Mouse (Mus musculus) embryonic facial prominence, embryonic 14.5 days (tissue): ENCODE measurements around the gene Gpr4. TPM values are rescaled to one million over a fixed set of nuclear protein-coding genes. Genes with fewer than 3 reads are reported as not detected.

Experiments used
- ATAC-seq: fragments of 200-750 bp; cut with Nextera tagmentation; 2 replicates; pipeline ENCODE4 v1.8.0; 2017; ENCODE audit warnings: low read depth, moderate number of reproducible peaks, moderate TSS enrichment
- DNase-seq: peaks from one replicate; pipeline ENCODE4 v3.0.0-alpha.2; 2015; ENCODE audit warnings: low spot score
- H3K27ac ChIP-seq: fragments of 300-500 bp; sonication (generic); replicated peaks from 2 replicates; pipeline ENCODE4 v1.5.1; 2014; ENCODE audit warnings: low read depth, mild to moderate bottlenecking, low read length, moderate library complexity
- H3K27me3 ChIP-seq: fragments of 300-500 bp; sonication (generic); replicated peaks from 2 replicates; pipeline ENCODE4 v1.6.1; 2014; ENCODE audit warnings: low read length; ENCODE audit not compliant: control insufficient read depth, insufficient read depth
- H3K36me3 ChIP-seq: fragments of 300-500 bp; sonication (generic); 2 replicates; pipeline ENCODE4 v1.6.1; 2014; ENCODE audit warnings: low read length, mixed read lengths; ENCODE audit not compliant: control insufficient read depth, insufficient read depth
- H3K4me1 ChIP-seq: fragments of 300-500 bp; sonication (generic); 2 replicates; pipeline ENCODE4 v1.6.1; 2014; ENCODE audit warnings: antibody characterized with exemption, low read length; ENCODE audit not compliant: control insufficient read depth, insufficient read depth
- H3K4me2 ChIP-seq: fragments of 300-500 bp; sonication (generic); 2 replicates; pipeline ENCODE4 v1.6.1; 2014; ENCODE audit warnings: low read depth, mild to moderate bottlenecking, low read length, moderate library complexity, mixed read lengths
- H3K4me3 ChIP-seq: fragments of 300-500 bp; sonication (generic); 2 replicates; pipeline ENCODE4 v1.5.1; 2014; ENCODE audit warnings: low read depth, mild to moderate bottlenecking, low read length
- H3K9ac ChIP-seq: fragments of 300-500 bp; sonication (generic); 2 replicates; pipeline ENCODE4 v1.6.1; 2014; ENCODE audit warnings: low read depth, mild to moderate bottlenecking, low read length, moderate library complexity, mixed read lengths
- H3K9me3 ChIP-seq: fragments of 300-500 bp; sonication (generic); 2 replicates; pipeline ENCODE4 v1.6.1; 2016; ENCODE audit warnings: low read length; ENCODE audit not compliant: control insufficient read depth
- WGBS: fragments of 180-500 bp; shearing (Covaris S2); extraction: QIAGEN DNeasy Blood & Tissue Kit; methylation state at CpG from one replicate; pipeline ENCODE4 v1.1.7; 2014; 5-methylcytosine and 5-hydroxymethylcytosine counted together
- polyA plus RNA-seq: library from polyadenylated mRNA; unstranded; fragments of >200 nt; fragmentation: Nextera tagmentation; extraction: Ambion mirVana; gene quantifications from 2 replicates; pipeline ENCODE4 v1.2.1, GENCODE M21; 2014

Gene Gpr4
- polyA plus RNA-seq, 1 experiment from 2014 or later, result 1.7 TPM

GRCm38 (mm10) chr7:19179173-19179572, 33.2 kb upstream of the Gpr4 start:
- Histone ChIP-seq H3K9me3 (no peaks in the 10 kb centered on the region), H3K36me3 (peaks cover 8% of the 10 kb centered on the region; the same call in 1 of the 2 replicates), H3K9ac (0 out of 2 replicates have a peak overlapping the region, but pooled peaks have one; percentile 22), H3K4me1 (peaks cover 9% of the 10 kb centered on the region; the same call in 1 of the 2 replicates), H3K4me3 (peak overlapping the region; percentile 26), H3K27ac (no peak overlapping the region), H3K27me3 (peaks cover 54% of the 10 kb centered on the region), H3K4me2 (peak overlapping the region; percentile 51)
- DNase-seq (peak; percentile 80), ATAC-seq (no peak)
- 2% methylated on average over 20 of the region's 32 CpGs for WGBS

DNA sequence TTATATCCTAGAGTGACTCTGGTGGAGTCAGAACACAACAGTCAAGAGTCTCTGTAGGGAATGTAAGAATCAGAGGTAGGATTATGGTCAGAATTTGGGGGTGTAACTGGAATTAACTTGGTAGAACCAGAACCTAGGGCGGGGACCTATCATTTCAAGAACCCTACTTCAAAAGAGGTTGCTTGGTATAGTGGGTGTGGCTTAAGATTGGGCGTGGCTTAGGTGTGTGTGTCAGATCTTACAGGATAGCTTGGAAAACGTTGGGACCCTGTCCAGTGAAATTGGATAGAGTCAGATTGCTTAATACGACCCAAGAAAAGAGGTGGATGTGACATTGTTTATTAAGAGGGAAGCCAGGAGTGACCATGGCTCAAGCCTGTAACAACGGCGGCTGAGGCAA, 32.4 kb upstream of the Gpr4 start:
- no peak overlapping the region for H3K4me3 ChIP-seq
- H3K9ac ChIP-seq, result no peak overlapping the region
- H3K4me1 ChIP-seq, result peaks cover 16% of the 10 kb centered on the region
- no peak for ATAC-seq
- no peak overlapping the region; the same call in 1 of the 2 replicates for H3K4me2 ChIP-seq
- no peak for DNase-seq
- peaks cover 54% of the 10 kb centered on the region for H3K27me3 ChIP-seq
- H3K9me3 ChIP-seq, result no peaks in the 10 kb centered on the region
- WGBS, result 27% methylated on average over 6 of the region's 6 CpGs
- H3K27ac ChIP-seq, result no peak overlapping the region
- peaks cover 8% of the 10 kb centered on the region; the same call in 1 of the 2 replicates for H3K36me3 ChIP-seq

GRCm38 (mm10) chr7:19180862-19181429, 31.4 kb upstream of the Gpr4 start:
- Histone ChIP-seq H3K36me3 (peaks cover 9% of the 10 kb centered on the region; the same call in 1 of the 2 replicates), H3K27me3 (peaks cover 46% of the 10 kb centered on the region), H3K9me3 (no peaks in the 10 kb centered on the region), H3K27ac (no peak overlapping the region), H3K4me1 (peaks cover 23% of the 10 kb centered on the region), H3K9ac (peak overlapping the region; percentile 64), H3K4me3 (peak overlapping the region; percentile 51), H3K4me2 (peak overlapping the region; percentile 76)
- ATAC-seq (peak; percentile 48), DNase-seq (peak; percentile 68)
- 0% methylated on average over 9 of the region's 27 CpGs for WGBS

- Histone ChIP-seq H3K4me1 (peaks cover 23% of the 10 kb centered on the region), H3K27ac (peak overlapping the region; percentile 84), H3K27me3 (peaks cover 15% of the 10 kb centered on the region), H3K4me3 (no peak overlapping the region), H3K9ac (peak overlapping the region; percentile 8; the same call in 1 of the 2 replicates), H3K4me2 (no peak overlapping the region), H3K36me3 (peaks cover 32% of the 10 kb centered on the region), H3K9me3 (no peaks in the 10 kb centered on the region)
- WGBS, result 57% methylated on average over 2 of the region's 2 CpGs
- ATAC-seq (peak; percentile 30; the same call in 1 of the 2 replicates), DNase-seq (peak; percentile 61)
Measured at GRCm38 (mm10) chr7:19184250-19184649, 28.1 kb upstream of the Gpr4 start.

GRCm38 (mm10) chr7:19184758-19185157, 27.6 kb upstream of the Gpr4 start:
- peak overlapping the region; percentile 84 for H3K27ac ChIP-seq
- H3K4me1 ChIP-seq, result peaks cover 23% of the 10 kb centered on the region
- no peak overlapping the region for H3K4me3 ChIP-seq
- peaks cover 33% of the 10 kb centered on the region for H3K36me3 ChIP-seq
- ATAC-seq (peak; percentile 46), DNase-seq (peak; percentile 77)
- 61% methylated on average over 6 of the region's 6 CpGs for whole genome bisulfite sequencing
- H3K27me3 ChIP-seq, result peaks cover 10% of the 10 kb centered on the region
- no peak overlapping the region for H3K4me2 ChIP-seq
- H3K9ac ChIP-seq, result peak overlapping the region; percentile 8; the same call in 1 of the 2 replicates
- no peaks in the 10 kb centered on the region for H3K9me3 ChIP-seq

DNA sequence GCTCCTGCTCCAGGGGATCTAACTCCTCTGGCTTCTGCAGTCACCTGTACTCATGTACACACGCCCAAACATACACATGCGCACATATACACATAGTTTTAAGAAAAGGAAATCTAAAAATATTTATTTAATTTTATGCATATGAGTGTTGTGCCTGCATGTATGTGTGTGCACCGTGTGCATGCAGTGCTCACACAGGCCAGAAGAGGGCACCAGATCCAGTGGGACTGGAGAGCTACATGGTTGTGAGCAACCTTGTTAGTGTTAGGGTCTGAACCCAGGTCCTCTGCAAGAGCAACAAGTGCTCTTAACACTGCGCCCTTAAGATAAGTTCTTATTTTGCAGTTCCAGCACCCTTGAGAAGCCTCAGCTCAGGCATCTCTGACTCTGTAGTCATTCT, 17.7 kb upstream of the Gpr4 start:
- H3K9ac ChIP-seq, result no peak overlapping the region
- ATAC-seq, result no peak
- H3K4me1 ChIP-seq, result no peaks in the 10 kb centered on the region
- peaks cover 7% of the 10 kb centered on the region; the same call in 1 of the 2 replicates for H3K9me3 ChIP-seq
- no peak overlapping the region for H3K4me2 ChIP-seq
- no peak for DNase-seq
- H3K36me3 ChIP-seq, result peaks cover 73% of the 10 kb centered on the region
- 95% methylated on average over 4 of the region's 4 CpGs for WGBS
- no peaks in the 10 kb centered on the region for H3K27me3 ChIP-seq
- H3K4me3 ChIP-seq, result no peak overlapping the region
- no peak overlapping the region for H3K27ac ChIP-seq

- peaks cover 70% of the 10 kb centered on the region for H3K36me3 ChIP-seq
- no peak overlapping the region for H3K4me3 ChIP-seq
- no peaks in the 10 kb centered on the region for H3K27me3 ChIP-seq
- WGBS, result 64% methylated on average over 6 of the region's 6 CpGs
- no peaks in the 10 kb centered on the region for H3K4me1 ChIP-seq
- peaks cover 7% of the 10 kb centered on the region; the same call in 1 of the 2 replicates for H3K9me3 ChIP-seq
- no peak for ATAC-seq
- H3K4me2 ChIP-seq, result no peak overlapping the region
- H3K9ac ChIP-seq, result no peak overlapping the region
- DNase-seq, result no peak
- H3K27ac ChIP-seq, result no peak overlapping the region
Measured at GRCm38 (mm10) chr7:19196676-19197075, 15.7 kb upstream of the Gpr4 start.

DNA sequence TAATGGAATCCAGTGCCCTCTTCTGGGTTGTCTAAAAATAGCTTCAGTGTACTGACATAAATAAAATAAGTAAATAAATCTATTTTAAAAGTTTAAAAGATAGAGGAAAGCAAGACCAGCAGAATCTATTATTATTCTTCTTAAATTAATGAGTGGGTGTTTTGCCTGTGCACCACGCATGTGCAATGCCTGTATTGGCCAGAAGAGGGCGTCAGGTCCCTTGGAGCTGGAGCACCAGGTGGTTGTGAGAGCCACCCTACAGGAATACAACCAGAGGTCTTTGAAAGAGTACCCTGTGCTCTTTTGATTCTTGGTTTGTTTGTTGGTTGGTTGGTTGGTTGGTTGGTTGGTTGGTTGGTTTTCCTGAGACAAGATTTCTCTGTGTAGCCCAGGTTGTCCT, 14.4 kb upstream of the Gpr4 start:
- WGBS, result 32% methylated on average over 2 of the region's 2 CpGs
- Histone ChIP-seq H3K4me2 (no peak overlapping the region), H3K36me3 (peaks cover 59% of the 10 kb centered on the region), H3K9me3 (peaks cover 7% of the 10 kb centered on the region; the same call in 1 of the 2 replicates), H3K27me3 (no peaks in the 10 kb centered on the region), H3K9ac (no peak overlapping the region), H3K4me1 (no peaks in the 10 kb centered on the region), H3K4me3 (no peak overlapping the region), H3K27ac (no peak overlapping the region)
- DNase-seq, result no peak
- ATAC-seq, result no peak

- H3K27ac ChIP-seq, result no peak overlapping the region
- H3K27me3 ChIP-seq, result no peaks in the 10 kb centered on the region
- H3K9me3 ChIP-seq, result no peaks in the 10 kb centered on the region
- DNase-seq, result no peak
- no peak for ATAC-seq
- peaks cover 53% of the 10 kb centered on the region for H3K36me3 ChIP-seq
- H3K4me3 ChIP-seq, result no peak overlapping the region
- H3K4me2 ChIP-seq, result no peak overlapping the region
- no peaks in the 10 kb centered on the region for H3K4me1 ChIP-seq
- no peak overlapping the region for H3K9ac ChIP-seq
- WGBS, result 74% methylated on average over 12 of the region's 15 CpGs
Measured at GRCm38 (mm10) chr7:19201660-19202059, 10.7 kb upstream of the Gpr4 start.
